Comparison of ENCODE assay signal across 8 mouse cellular contexts in genomic region chr6:146256947-146257670, GRCm38 (mm10).
DNase-seq lines count a peak whose midpoint lies in the region; ATAC-seq and TF ChIP-seq lines count a peak whose summit lies in the region.

No protein-coding gene starts in this region.

- no peaks in the 10 kb centered on the region for H3K27me3 ChIP-seq in hindbrain, embryonic 10.5 days (ENCODE audit: insufficient read depth, poor library complexity, severe bottlenecking)
- H3K27me3 ChIP-seq in hindbrain, embryonic 11.5 days (ENCODE audit: control insufficient read depth, insufficient read depth, low read length), result no peaks in the 10 kb centered on the region
- H3K27me3 ChIP-seq in liver, embryonic 13.5 days, result no peaks in the 10 kb centered on the region
- H3K27me3 ChIP-seq in cerebellum, adult 2 months (ENCODE audit: control insufficient read depth, insufficient read depth, low read length), result no peaks in the 10 kb centered on the region
- no peaks in the 10 kb centered on the region for H3K27me3 ChIP-seq in forebrain, embryonic 11.5 days (ENCODE audit: control insufficient read depth, insufficient read depth, low read length)

- H3K4me3 ChIP-seq in hindbrain, embryonic 10.5 days, result no peak overlapping the region
- H3K4me3 ChIP-seq in hindbrain, embryonic 11.5 days (ENCODE audit: low read depth, low read length), result no peak overlapping the region
- H3K4me3 ChIP-seq in liver, embryonic 13.5 days (replicated peaks), result no peak overlapping the region
- H3K4me3 ChIP-seq in cerebellum, adult 2 months (replicated peaks; ENCODE audit: insufficient read depth, low read depth, low read length), result no peak overlapping the region
- no peak overlapping the region for H3K4me3 ChIP-seq in forebrain, embryonic 11.5 days (ENCODE audit: low read depth, low read length)

- WGBS in hindbrain, embryonic 10.5 days, result 93% methylated on average over 7 of the region's 7 CpGs
- WGBS in hindbrain, embryonic 11.5 days, result 93% methylated on average over 7 of the region's 7 CpGs
- 79% methylated on average over 7 of the region's 7 CpGs for WGBS in liver, embryonic 13.5 days (ENCODE audit: insufficient replicate concordance)
- 91% methylated on average over 7 of the region's 7 CpGs for WGBS in cerebellum, adult 2 months
- WGBS in forebrain, embryonic 11.5 days, result 92% methylated on average over 7 of the region's 7 CpGs

- no peak for ATAC-seq in hindbrain, embryonic 11.5 days (ENCODE audit: low FRiP score)
- ATAC-seq in liver, embryonic 13.5 days (ENCODE audit: low read depth), result peak; percentile 54
- ATAC-seq in forebrain, embryonic 11.5 days (replicated peaks; ENCODE audit: low FRiP score), result no peak

- H3K36me3 ChIP-seq in hindbrain, embryonic 10.5 days, result no peaks in the 10 kb centered on the region
- no peaks in the 10 kb centered on the region for H3K36me3 ChIP-seq in hindbrain, embryonic 11.5 days (ENCODE audit: control insufficient read depth, insufficient read depth, low read length)
- H3K36me3 ChIP-seq in liver, embryonic 13.5 days, result no peaks in the 10 kb centered on the region
- H3K36me3 ChIP-seq in forebrain, embryonic 11.5 days (ENCODE audit: control insufficient read depth, insufficient read depth, low read length), result no peaks in the 10 kb centered on the region

- TF ChIP-seq CTCF in cerebellum, adult 2 months (IDR thresholded peaks at IDR 0.05; ENCODE audit: borderline replicate concordance, insufficient read depth, low read depth, low read length), result no peak

- peak; percentile 20 for DNase-seq in hindbrain, embryonic 10.5 days (ENCODE audit: low spot score)
- DNase-seq in hindbrain, embryonic 11.5 days (ENCODE audit: low spot score), result no peak
- DNase-seq in testis, postnatal 10 days (ENCODE audit: low spot score), result peak; percentile 47
- no peak for DNase-seq in testis, postnatal 14 days (ENCODE audit: low spot score)
- peak; percentile 29 for DNase-seq in liver, embryonic 13.5 days
- no peak for DNase-seq in cerebellum, adult 2 months
- DNase-seq in forebrain, embryonic 11.5 days (ENCODE audit: low spot score), result no peak
- DNase-seq in neural tube, embryonic 10.5 days (ENCODE audit: extremely low spot score, low spot score), result no peak

- no peak for TF ChIP-seq POLR2A in cerebellum, adult 2 months (IDR thresholded peaks at IDR 0.05; ENCODE audit: borderline replicate concordance, insufficient read depth, low read length)

- H3K4me2 ChIP-seq in hindbrain, embryonic 11.5 days (replicated peaks; ENCODE audit: low read depth, low read length), result no peak overlapping the region
- peak overlapping the region; percentile 46; the same call in 1 of the 2 replicates for H3K4me2 ChIP-seq in liver, embryonic 13.5 days
- H3K4me2 ChIP-seq in forebrain, embryonic 11.5 days (ENCODE audit: low read depth, low read length, severe bottlenecking), result no peak overlapping the region

- no peaks in the 10 kb centered on the region for H3K4me1 ChIP-seq in hindbrain, embryonic 10.5 days (replicated peaks)
- H3K4me1 ChIP-seq in hindbrain, embryonic 11.5 days (replicated peaks; ENCODE audit: control insufficient read depth, insufficient read depth, low read length), result no peaks in the 10 kb centered on the region
- peaks cover 18% of the 10 kb centered on the region for H3K4me1 ChIP-seq in liver, embryonic 13.5 days (replicated peaks)
- H3K4me1 ChIP-seq in cerebellum, adult 2 months (ENCODE audit: control insufficient read depth, insufficient read depth, low read length), result no peaks in the 10 kb centered on the region
- no peaks in the 10 kb centered on the region for H3K4me1 ChIP-seq in forebrain, embryonic 11.5 days (replicated peaks; ENCODE audit: control insufficient read depth, insufficient read depth, low read length)

- H3K9ac ChIP-seq in hindbrain, embryonic 11.5 days (ENCODE audit: low read depth, low read length), result no peak overlapping the region
- no peak overlapping the region for H3K9ac ChIP-seq in liver, embryonic 13.5 days
- no peak overlapping the region for H3K9ac ChIP-seq in forebrain, embryonic 11.5 days (ENCODE audit: low read length)

- H3K9me3 ChIP-seq in hindbrain, embryonic 10.5 days, result peaks cover 5% of the 10 kb centered on the region; the same call in 1 of the 2 replicates
- H3K9me3 ChIP-seq in hindbrain, embryonic 11.5 days (ENCODE audit: control insufficient read depth, low read length), result no peaks in the 10 kb centered on the region
- H3K9me3 ChIP-seq in liver, embryonic 13.5 days (replicated peaks), result peaks cover 7% of the 10 kb centered on the region; the same call in 1 of the 2 replicates
- H3K9me3 ChIP-seq in forebrain, embryonic 11.5 days (ENCODE audit: control insufficient read depth, low read length), result no peaks in the 10 kb centered on the region; the same call in 1 of the 2 replicates

- H3K27ac ChIP-seq in hindbrain, embryonic 10.5 days, result no peak overlapping the region
- no peak overlapping the region for H3K27ac ChIP-seq in hindbrain, embryonic 11.5 days (ENCODE audit: low read depth, low read length)
- no peak overlapping the region for H3K27ac ChIP-seq in liver, embryonic 13.5 days
- no peak overlapping the region for H3K27ac ChIP-seq in cerebellum, adult 2 months (ENCODE audit: insufficient read depth, low read length)
- H3K27ac ChIP-seq in forebrain, embryonic 11.5 days (ENCODE audit: low read depth, low read length), result no peak overlapping the region

Comparison
In these comparisons a context has a peak if more than half of its experiments do, and no peak if none do; other contexts are left out.
1. DNase-seq: peak in hindbrain, embryonic 10.5 days (single experiment), testis, postnatal 10 days (single experiment) and liver, embryonic 13.5 days (single experiment); none in hindbrain, embryonic 11.5 days (single experiment), testis, postnatal 14 days (single experiment), cerebellum, adult 2 months (0 of 2), forebrain, embryonic 11.5 days (single experiment) and neural tube, embryonic 10.5 days (single experiment).